Mouse (Mus musculus) heart, adult 9 months (tissue): ENCODE measurements around the gene Ehhadh.
"Not testable (repeated sequence)": the region's sequence is repeated elsewhere in the genome, so short reads cannot be mapped to it uniquely, and the experiment has no call there.

Source experiments
- DNase-seq, 2 experiments: peaks; one replicate each; pipeline ENCODE4 v3.0.0; 2022; ENCODE audit warnings: low spot score in 2 of 2

The Ehhadh gene

DNA sequence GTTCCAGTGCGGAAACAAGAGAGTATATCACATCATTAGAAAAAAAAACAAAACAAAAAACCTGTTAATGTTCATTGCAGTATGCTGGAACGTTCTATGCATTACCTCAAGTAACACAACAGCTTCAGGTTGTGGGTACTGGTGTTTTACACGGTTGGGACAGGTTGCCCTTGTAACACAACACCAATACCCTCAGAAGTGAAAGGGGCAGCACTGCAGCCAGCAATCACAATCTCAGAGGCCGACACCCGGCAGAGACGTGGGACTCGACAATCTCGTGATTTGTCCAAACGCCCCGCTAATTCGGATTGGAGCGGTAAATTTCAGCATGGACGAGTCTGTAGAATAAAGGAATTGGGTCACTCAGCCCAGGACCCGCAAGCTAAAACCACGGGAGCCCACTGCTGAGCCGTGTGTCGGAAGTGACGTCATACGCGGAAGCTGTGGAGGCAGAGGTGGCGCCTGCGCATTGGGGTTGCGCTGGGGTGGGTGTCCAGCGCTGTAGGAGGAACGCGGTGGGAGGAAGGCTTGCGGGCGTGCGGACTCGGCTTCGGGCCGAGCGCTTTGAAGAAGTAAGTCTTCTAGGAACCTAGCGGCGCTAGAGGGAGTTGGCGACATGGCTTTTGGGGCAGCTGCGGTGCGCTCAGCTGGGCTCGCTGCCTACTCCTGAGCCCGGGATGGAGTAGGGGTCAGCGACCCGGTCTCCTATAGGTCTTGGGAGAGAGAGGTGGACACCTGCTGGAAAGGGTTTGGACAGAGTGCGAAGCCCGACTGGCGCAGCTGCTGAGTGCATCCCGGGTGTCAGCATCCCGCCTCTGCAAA lies 6.5 kb upstream of the Ehhadh start, which contains the start of gene Map3k13:
TSS of gene Map3k13 (plus strand) at position 472 of the 822 bp plus-strand sequence.
- DNase-seq = peak; percentile 94 to 95

DNA sequence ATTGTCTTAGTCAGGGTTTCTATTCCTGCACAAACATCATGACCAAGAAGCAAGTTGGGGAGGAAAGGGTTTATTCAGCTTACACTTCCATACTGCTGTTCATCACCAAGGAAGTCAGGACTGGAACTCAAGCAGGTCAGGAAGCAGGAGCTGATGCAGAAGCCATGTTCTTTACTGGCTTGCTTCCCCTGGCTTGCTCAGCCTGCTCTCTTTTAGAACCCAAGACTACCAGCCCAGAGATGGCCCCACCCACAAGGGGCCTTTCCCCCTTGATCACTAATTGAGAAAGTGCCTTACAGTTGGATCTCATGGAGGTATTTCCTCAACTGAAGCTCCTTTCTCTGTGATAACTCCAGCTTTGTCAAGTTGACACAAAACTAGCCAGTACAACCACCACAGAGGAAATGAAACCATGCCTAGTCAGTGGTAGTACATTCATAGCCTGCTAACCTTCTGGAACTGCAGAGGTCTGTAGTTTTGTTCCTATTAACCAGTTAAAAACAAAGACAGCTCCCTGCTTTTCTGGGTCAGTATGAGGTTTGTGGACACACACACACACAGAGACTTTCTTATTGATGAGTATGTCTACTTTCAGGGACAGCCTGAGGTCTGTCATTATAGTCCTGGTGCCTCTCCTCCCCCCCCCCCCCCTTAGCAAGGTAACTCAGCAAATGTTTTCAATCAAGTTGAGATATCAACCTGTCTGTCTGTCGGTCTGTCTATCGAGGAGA lies 5.6 kb upstream of the Ehhadh start:
- DNase-seq = not testable (repeated sequence)

DNA sequence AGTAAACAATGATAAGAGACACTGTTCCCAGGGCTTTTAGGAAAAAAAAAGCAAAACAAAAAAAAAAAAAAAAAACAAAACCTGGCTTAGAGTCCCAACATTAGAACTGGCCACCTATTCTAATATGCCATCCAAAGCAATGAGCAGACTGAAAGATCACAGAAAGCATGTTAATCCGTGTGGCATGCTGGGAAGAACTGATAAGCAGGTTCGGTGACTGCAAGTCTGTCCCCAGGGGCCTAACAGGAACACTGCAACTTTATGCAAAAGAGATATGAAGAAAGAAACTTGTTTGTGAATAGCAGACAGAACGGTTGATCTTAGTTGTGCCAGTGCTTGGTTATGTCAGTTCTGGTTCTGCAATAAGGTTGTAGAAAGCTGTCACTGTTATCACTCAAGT lies 4.2 kb upstream of the Ehhadh start:
- DNase-seq = no peak

DNA sequence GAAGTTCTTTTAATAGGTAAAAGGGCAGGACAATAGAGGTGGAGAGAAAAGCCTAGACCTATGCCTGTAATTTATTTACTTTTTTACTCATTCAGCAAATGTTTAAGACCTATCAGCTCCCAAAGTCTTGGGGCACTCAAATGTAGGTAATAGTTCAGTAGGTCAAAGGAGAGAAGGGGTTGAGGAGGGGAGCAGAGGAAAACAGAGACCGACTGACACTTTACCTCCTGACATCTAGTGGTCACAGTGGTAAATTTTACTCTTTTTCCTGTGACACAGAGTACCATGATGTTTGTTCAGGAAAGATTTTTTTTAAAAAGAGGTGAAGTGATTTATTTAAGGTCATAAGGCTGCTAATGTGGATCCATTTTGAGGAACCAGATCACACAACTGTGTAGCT lies 2.9 kb upstream of the Ehhadh start:
- no peak for DNase-seq

DNA sequence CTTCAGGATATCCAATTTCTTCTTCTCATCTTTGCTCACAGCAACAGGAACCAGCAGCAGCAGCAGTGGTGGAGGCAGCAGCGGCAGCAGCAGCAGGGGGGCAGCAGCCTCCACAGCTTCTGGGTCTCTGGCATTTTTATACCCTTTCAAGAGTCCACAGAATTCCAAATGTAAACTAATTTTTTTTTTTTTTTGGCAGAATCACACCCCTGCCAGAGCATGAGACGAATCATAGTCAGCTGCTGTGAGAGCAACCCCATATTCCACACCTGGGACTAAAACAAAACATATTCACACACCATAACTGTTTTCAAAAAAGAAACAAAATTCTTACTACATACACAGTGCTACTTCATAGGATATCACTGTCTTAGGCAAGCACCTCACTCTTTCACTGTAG lies 1.6 kb upstream of the Ehhadh start:
- no peak for DNase-seq

DNA sequence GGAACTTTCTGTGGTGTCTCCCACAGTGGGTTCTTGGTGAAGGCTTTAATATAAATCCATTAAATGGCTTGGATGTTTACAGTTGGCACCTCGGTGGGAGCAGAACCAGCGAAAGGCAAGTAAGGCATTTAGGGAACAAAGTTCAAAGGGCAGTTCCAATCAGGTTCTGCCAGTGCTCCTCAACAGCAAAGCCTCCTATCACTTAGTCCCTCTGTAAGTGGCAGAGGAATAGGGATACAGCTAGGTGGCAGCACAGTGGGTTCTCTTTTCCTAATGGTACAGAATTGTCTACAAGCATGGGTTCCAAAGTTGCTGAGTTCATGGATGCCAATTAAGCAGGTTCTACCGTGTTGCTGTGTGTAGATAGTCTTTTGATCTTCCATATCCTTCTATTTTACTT lies 974 bp upstream of the Ehhadh start:
- no peak for DNase-seq

DNA sequence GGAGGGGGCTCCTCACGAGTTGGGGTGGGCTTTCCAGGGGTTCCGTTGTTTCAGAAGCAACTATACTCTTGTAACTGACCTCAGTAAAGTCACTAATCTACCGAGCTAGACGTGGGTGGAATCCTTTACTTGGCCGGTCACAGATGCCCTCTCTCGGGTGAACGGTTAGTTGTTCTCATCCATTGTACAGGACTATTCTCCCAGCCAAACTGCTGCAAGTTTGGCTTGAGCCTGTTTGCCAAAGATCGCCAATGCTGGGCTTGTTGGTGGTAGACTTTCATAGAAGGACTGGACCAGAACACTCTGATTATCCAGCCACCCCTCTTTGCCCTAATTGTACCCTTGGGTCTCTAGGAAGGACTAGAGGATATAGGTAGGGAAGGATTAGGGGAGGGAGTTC lies 1.3 kb downstream of the Ehhadh start:
- no peak for DNase-seq

DNA sequence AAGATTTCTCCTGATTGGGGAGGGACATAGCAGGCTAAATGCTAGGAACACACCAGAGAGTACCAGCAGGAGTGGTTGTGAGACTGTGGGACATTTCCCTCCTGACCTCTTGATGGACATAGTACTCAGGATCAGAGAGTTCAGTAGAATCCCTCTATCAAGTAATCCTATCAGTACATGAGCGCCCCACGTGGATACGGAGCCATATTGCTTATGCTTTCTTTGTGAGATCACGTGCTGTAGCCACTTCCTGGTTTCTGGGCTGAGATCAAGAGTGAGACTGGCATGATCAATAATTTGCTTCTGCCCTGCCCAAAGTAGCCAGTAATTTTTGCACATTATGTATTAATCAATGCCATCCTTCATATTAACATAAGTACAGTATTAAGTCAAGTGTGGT lies 2.6 kb downstream of the Ehhadh start:
- no peak for DNase-seq

DNA sequence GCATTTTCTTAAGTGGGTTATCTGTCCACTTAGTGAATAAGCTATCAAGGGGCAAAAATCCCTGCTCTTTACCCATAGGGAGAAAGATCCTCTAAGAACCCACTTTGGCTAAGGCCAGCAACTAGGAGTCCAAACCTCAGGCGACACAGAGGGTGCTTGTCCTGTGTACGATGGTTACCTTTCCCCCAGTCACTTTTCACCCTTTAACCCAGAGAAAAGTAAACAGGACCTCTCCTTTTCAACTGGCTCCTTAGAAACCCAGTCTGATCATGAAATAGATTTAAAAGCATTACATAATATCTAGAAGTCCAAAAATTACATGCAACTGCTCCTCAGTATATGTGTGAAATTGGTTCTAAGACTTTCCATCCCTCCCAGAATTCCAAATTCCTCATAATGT lies 4.8 kb downstream of the Ehhadh start:
- no peak for DNase-seq

DNA sequence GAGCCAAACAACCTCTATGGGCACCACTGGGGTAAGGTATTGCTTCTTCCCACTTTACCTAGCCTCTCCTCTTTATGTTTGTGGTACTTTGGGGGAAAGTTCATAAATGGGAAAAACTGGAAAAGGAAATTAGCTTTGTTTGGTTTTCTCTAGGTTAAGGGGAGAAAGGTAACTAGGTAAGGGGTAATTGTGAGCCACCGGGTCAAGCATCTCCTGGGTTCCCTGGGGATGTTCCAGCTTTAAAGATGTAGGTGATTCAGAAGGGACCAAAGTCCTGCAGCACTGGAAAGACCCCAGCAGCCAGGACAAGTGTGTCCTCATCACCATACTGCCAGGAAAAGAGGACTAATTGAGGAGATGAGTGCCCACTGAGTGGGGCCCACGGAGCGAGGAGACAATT lies 5.7 kb downstream of the Ehhadh start:
- no peak for DNase-seq

DNA sequence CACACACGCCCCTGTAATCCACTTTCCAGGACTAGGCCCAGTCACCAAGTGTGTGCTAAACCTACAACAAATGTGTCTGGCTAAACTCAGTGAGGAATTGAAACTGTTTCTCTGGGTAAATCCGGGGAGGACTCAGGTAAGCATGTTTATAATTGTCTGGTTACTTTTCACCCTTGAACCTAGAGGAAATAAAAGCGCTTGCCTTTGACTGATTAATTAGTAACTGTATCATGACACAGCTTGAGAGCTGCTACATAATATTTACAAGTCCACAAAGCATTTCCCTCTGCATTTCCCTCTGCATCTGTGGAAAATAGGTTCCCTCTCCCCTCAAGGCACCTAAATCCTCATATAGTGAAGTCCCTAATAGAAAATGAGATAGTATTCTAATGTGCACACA lies 6.3 kb downstream of the Ehhadh start:
- DNase-seq = no peak

DNA sequence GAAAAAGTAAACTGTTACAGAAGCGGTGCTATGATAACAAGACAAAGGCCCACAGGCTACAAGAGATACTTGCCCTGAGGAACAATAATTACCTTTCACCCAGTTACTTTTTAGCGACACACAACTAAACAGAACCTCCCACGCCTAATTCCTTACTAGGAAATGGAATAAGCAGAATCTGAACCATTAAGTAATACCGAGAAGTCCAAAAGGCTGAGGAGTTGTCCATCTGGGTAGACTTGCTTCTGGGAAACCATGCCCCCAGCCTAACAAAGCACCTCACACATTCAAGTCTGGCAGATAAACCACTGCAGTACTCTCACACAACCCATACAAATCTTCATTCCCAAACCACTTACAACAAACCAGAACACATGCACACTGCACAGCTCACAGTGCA lies 8.5 kb downstream of the Ehhadh start:
- DNase-seq = no peak

DNA sequence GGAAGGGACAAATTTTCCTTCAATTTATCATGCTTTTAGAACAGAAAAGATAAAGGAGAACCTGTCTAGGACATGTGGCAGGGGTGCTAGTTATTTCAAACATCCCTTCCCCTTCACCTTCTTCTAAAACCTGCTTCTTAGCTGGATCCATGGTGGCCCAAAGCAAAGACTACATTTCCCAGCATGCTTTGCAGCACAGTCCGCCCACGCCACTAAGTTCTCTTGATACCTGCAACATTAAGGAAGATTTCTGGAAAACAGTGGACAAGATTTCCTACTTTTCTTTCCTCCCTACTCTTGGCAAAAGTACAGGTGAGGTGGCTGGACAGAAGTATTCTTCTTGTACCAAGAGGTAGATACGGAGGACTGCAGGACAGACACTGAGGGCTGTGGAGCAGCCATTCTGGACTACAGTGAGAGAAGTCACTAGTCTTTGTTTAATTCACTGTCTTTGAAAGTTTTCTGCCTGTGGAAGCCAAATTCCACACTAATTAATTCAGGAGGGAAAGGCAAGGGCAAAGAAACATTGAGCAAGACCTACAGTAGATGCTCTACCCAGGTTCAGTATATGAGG lies 9.2 kb downstream of the Ehhadh start:
- DNase-seq = no peak

DNA sequence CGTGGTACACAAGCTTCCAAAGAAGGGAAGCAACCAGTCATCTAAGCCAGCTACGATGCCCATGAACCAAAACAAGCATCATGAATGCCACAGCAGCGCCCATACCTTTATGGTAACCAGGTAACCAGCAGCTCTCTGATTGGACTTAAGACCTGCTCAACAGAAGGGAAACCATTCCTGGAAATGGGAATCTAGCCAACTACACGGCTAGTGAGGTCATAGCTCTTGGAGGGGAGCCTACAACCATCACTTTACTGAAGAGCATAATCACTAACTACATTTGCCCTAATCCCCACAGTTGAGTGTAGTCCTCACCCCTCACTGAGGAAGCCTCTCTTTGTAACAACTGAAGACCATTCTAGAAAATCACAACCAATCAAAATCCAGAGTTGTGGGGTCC lies 12.9 kb downstream of the Ehhadh start:
- DNase-seq = no peak

DNA sequence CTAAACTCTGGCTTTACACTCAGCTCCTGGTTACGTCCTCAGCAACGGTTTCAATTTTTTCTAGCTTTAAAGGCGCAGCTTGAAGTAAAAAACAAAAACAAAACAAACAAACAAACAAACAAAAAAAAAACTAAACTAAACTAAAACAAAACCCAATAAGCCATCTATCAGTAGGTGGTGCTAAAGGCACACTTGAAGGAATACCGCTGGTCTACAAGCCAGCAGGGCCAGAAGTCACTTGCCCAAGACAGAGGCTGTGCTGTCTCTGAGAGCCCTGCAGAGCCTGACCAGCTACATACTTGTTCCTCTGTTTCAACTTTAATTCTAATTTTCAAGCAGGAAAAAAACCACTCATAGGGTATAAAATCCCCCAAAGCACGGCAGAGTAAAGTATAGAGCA lies 17.9 kb downstream of the Ehhadh start:
- DNase-seq = no peak

DNA sequence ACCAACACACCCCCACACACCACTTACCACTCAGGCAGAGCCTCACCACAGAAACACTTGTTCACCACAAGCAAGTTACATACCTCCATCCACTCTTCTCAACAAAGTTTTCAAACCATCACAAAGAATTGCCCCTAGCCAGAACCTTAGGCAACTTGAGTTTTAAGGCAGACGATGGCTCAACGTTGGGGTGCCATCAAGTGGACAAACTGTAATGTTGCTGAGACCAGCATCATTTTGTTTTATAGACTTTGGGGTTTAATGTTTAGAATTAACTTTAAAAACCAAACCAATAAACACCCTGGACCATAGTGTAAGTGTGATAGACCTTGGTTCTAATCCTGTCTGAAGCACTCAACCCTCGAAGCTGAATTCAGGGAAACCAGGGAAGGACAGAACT lies 19.4 kb downstream of the Ehhadh start:
- no peak for DNase-seq

DNA sequence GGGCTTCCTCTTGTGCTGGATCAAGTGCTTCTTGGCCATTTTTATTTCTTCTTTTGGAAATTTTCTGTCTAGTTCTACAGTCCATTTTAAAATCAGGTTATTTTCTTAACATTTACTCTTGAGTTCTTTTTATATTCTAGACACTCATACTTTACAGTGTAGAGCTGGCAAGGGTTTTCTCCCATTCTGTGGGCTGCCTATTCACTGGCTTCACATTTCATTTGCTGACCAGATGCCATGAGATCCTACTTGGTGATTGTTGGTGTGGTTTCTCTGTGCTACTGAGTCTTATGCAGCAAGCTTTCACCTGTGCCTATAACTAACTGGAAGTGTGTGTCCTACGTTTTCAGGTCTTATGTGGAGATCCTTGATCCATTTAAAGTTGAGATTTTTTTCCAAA lies 29.2 kb downstream of the Ehhadh start:
- DNase-seq = no peak

DNA sequence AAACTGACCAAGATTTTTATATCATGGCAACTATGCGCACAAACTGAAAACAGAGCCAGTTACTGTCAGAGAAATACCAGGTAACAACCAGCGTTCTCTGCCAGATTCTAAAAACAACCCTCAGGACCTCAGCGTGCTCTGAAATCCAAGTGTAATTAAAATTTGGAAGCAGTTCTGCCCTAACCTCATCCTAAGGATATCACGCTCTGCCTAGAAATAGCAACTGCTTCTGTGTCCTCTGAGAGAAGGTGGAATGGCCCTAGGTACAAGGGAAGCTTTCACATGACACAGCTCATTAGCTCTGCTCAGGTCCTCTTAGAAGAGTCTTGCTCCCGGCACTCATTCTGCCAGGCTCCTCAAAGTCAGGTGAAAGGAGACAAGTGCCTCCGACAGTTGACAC lies 44.2 kb downstream of the Ehhadh start:
- peak; percentile 40 to 48 for DNase-seq

DNA sequence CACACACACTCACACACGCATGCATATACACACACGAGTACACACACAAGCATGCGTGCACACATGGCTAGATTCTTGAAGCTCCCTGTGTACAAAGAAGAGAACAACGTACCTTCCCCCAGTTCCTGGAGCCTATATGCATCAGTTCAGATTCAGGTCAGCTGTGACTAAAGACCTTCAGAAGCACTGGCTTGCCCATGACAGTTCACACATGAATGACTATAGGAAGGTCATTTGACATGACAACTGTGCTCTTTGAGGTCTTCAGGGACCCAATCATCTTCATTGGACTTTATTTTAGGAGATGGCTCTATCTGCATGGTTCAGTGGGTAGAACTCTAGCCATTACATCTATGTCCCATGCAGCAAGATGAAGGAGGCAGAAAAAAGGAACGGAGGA lies 44.7 kb downstream of the Ehhadh start:
- DNase-seq = no peak

DNA sequence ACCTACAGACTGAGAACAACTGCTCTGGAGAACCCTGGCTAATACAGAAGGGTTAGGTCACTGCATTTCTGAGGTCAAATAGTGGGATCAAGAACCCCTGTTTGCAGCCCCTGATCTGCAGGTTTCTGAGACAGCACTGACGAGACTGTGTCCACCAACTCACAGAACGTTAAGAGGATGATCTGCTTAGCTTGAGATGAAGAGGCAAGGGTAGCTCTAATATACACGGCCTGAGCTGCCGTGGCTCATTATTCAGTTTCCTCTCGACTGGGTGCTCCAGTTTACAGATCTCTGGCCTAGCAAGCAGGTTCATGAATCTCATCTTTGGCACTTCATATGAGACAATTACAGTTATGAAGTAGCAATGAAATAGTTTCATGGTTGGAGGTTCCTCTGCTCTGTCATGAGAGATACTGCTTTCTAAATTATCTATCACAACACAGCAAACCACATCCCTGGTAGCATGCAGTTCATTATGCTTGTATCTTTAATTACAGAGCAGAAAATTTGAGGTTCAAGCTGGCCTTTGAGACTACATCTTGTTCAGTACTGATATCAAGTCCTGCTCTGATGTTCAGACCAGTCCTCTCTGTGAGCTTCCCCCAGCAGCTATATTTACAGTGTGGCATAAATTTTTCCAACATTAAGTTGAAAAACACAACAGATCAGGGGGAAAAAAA lies 45.3 kb downstream of the Ehhadh start:
- no peak for DNase-seq

DNA sequence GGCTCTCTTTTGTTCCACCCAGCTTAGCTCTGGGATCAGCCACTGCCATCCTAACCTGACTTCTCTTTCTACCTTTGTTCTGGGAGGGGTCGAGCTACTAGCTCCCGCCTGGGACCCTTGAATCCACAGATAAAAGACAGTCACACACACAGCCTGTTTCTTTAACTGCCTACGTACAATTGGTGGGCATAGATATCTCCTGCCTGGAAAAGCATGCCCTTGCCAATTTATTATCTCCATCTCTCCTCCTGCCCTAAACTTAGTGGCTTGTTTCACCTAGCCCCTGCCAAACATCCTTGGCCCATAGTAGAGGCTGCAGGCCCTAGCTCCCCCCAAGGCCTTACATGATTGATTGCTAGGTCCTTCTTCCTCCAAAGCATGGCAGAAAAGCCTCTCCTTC lies 46.1 kb downstream of the Ehhadh start:
- DNase-seq = no peak

DNA sequence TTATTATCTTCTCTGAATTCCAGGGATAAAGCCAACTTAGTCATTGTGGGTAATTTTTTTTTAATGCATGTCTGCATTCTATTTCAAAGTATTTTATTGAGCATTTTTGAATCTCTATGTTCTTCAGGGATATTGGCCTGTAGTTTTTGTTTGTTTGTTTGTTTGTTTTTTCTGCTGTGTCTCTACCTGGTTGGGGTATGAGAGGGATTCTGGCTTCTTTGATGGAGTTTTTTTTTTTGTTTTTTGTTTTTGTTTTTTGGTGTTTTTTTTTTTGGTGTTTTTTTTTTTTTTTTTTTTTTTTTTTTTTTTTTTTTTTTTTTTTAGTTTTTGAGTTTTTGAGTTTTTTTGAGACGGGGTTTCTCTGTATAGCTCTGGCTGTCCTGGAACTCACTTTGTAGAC lies 52.0 kb downstream of the Ehhadh start:
- no peak for DNase-seq
